Mouse (Mus musculus): Measurements from ENCODE around the gene Omt2b. TPM values are rescaled to one million over a fixed set of nuclear protein-coding genes. Genes with fewer than 3 reads are reported as not detected.
"Not testable (repeated sequence)": the region's sequence is repeated elsewhere in the genome, so short reads cannot be mapped to it uniquely, and the experiment has no call there.

Omt2b gene
- not detected in 2 replicates for total RNA-seq (2014; rRNA removed; ENCODE audit: low replicate concordance)
- not detected in 2 replicates for polyA plus RNA-seq (2015; fragmentation: Nextera tagmentation; extraction: Ambion mirVana)

- not testable (repeated sequence) for H3K27ac ChIP-seq (ENCODE audit: low read depth); H3K9ac ChIP-seq (replicated peaks; ENCODE audit: low read depth, low read length); ATAC-seq (ENCODE audit: insufficient read depth, low read depth); H3K4me3 ChIP-seq (ENCODE audit: low read depth, low read length); H3K4me1 ChIP-seq (ENCODE audit: control insufficient read depth, insufficient read depth); H3K27me3 ChIP-seq (ENCODE audit: control insufficient read depth, insufficient read depth, low read length); H3K9me3 ChIP-seq (replicated peaks; ENCODE audit: control insufficient read depth, low read length); H3K4me2 ChIP-seq (ENCODE audit: low read depth, low read length); H3K36me3 ChIP-seq (replicated peaks; ENCODE audit: control insufficient read depth, insufficient read depth, low read length); DNase-seq (ENCODE audit: low spot score)
- WGBS: 75% methylated on average over 1 of the region's 1 CpGs
Observed at GRCm38 (mm10) chr9:78327289-78327688, at the start of gene Omt2b. Gene Omt2b, plus strand, starts transcription at chr9:78327589.

DNA sequence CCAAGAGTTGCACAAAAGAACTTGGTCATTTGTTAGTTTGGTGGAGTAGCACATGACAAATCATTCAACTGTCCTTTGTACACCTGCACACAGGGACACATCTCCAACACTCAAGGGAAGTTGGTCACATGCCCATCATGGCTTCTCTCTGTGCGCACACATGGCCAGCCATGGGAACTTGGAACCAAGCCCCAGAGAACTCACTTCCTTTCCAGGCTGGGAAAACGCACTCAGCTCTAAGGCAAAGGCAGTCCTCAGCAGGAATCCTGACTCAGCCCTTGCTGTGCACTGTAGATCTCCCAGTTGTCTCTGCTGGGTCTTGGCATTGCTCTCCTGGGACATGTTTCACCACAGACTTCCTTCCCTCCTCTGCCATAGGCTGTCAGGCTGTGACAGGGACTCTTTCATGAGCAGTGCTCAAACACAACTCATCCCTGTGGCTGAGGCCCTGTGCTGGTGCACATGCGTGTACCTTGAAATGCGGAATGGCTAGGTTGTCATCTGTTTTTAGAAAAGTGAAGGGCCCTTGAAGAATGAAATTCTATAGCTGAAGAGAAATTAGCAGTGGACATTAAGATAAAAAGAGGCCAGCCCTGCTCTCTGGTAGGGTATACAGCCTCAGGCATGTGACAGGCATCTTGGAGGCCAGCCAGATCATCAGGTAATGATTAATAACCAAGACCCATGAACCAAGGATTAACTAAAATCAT is 45.2 kb upstream of the Omt2b start:
- not testable (repeated sequence) for H3K27me3 ChIP-seq (ENCODE audit: control insufficient read depth, insufficient read depth, low read length); H3K9ac ChIP-seq (replicated peaks; ENCODE audit: low read depth, low read length); H3K27ac ChIP-seq (ENCODE audit: low read depth); DNase-seq (ENCODE audit: low spot score); H3K4me1 ChIP-seq (ENCODE audit: control insufficient read depth, insufficient read depth); H3K4me2 ChIP-seq (ENCODE audit: low read depth, low read length); H3K4me3 ChIP-seq (ENCODE audit: low read depth, low read length); ATAC-seq (ENCODE audit: insufficient read depth, low read depth); H3K9me3 ChIP-seq (replicated peaks; ENCODE audit: control insufficient read depth, low read length); H3K36me3 ChIP-seq (replicated peaks; ENCODE audit: control insufficient read depth, insufficient read depth, low read length)
- 69% methylated on average over 4 of the region's 4 CpGs for WGBS

DNA sequence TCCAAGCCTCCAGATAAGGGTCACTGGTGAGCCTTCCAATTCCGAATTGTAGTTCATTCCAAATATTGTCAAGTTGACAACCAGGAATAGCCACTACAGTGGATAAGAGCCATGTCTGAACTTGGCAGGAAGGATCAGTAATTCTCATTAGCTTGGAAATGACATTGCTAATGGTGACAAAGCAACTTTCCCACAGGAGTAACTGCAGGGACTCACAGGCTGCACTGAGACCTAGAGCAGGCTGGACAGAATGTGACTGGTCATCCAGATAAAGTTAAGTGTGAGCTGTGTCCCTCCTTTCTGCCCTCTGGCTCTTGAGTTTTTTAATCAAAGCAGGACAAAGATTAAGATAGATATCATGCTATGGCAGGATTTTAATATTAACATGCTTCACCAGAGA is 38.3 kb upstream of the Omt2b start:
- ATAC-seq (ENCODE audit: insufficient read depth, low read depth); H3K36me3 ChIP-seq (replicated peaks; ENCODE audit: control insufficient read depth, insufficient read depth, low read length); H3K4me1 ChIP-seq (ENCODE audit: control insufficient read depth, insufficient read depth); H3K27ac ChIP-seq (ENCODE audit: low read depth); H3K27me3 ChIP-seq (ENCODE audit: control insufficient read depth, insufficient read depth, low read length); H3K4me2 ChIP-seq (ENCODE audit: low read depth, low read length); H3K4me3 ChIP-seq (ENCODE audit: low read depth, low read length); H3K9ac ChIP-seq (replicated peaks; ENCODE audit: low read depth, low read length); DNase-seq (ENCODE audit: low spot score); H3K9me3 ChIP-seq (replicated peaks; ENCODE audit: control insufficient read depth, low read length): not testable (repeated sequence)
- 20% methylated on average over 1 of the region's 1 CpGs for WGBS

DNA sequence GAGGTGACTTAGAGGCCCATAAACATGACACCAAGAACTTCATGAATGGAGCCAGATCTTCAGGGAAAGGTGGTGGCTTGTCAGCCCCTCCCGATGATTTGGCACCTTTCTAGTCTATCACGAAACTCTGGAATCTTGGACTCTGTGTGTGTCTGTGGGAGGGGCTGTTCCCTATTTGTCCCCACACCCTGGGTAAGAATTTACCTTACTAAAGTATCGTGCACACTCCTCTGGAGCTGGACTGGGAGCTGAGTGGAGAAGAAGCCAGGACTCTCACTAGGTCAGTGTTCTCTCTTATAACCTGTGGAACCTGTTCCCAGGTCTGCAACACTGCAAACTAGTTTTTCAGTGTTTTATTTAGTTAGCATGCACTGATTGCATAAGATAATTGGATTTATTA is 37.7 kb upstream of the Omt2b start, which contains the start of gene Gm10639:
Gene Gm10639 (plus strand): TSS at position 201 of the 400 bp plus-strand sequence.
- not testable (repeated sequence) for H3K4me2 ChIP-seq (ENCODE audit: low read depth, low read length); H3K4me3 ChIP-seq (ENCODE audit: low read depth, low read length); H3K9ac ChIP-seq (replicated peaks; ENCODE audit: low read depth, low read length); ATAC-seq (ENCODE audit: insufficient read depth, low read depth); H3K27ac ChIP-seq (ENCODE audit: low read depth); H3K4me1 ChIP-seq (ENCODE audit: control insufficient read depth, insufficient read depth); DNase-seq (ENCODE audit: low spot score); H3K9me3 ChIP-seq (replicated peaks; ENCODE audit: control insufficient read depth, low read length); H3K27me3 ChIP-seq (ENCODE audit: control insufficient read depth, insufficient read depth, low read length); H3K36me3 ChIP-seq (replicated peaks; ENCODE audit: control insufficient read depth, insufficient read depth, low read length)
- 77% methylated on average over 3 of the region's 3 CpGs for WGBS

DNA sequence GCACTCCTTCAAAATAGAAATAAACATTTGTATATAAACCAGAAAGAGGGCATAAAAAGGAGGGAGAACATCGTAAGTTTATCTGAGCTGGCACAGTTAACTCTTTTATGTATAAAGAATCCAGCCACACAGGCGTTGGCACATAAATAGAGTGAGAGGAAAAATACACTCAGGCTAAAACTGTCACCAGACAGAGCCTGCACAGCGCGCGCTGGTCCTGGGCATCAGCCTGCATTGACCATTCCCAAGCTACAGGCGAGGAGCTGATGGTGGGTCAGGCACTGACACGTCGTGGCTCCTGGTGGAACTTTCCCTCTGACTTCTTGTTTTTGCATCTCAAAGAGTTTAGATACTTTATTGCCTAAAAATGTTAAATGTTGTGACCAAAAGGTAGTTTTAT is 34.9 kb upstream of the Omt2b start:
- H3K27ac ChIP-seq (ENCODE audit: low read depth); H3K9me3 ChIP-seq (replicated peaks; ENCODE audit: control insufficient read depth, low read length); ATAC-seq (ENCODE audit: insufficient read depth, low read depth): not testable (repeated sequence)

GRCm38 (mm10) chr9:78293683-78294082 is 33.7 kb upstream of the Omt2b start:
- H3K36me3 ChIP-seq (replicated peaks; ENCODE audit: control insufficient read depth, insufficient read depth, low read length); ATAC-seq (ENCODE audit: insufficient read depth, low read depth); H3K4me2 ChIP-seq (ENCODE audit: low read depth, low read length); H3K4me3 ChIP-seq (ENCODE audit: low read depth, low read length); H3K27ac ChIP-seq (ENCODE audit: low read depth); H3K27me3 ChIP-seq (ENCODE audit: control insufficient read depth, insufficient read depth, low read length); DNase-seq (ENCODE audit: low spot score); H3K4me1 ChIP-seq (ENCODE audit: control insufficient read depth, insufficient read depth); H3K9me3 ChIP-seq (replicated peaks; ENCODE audit: control insufficient read depth, low read length); H3K9ac ChIP-seq (replicated peaks; ENCODE audit: low read depth, low read length): not testable (repeated sequence)
- 71% methylated on average over 1 of the region's 1 CpGs for WGBS

More for the DNA sequence above, 34.9 kb upstream of the Omt2b start:
- H3K27me3 ChIP-seq (ENCODE audit: control insufficient read depth, insufficient read depth, low read length); H3K36me3 ChIP-seq (replicated peaks; ENCODE audit: control insufficient read depth, insufficient read depth, low read length); DNase-seq (ENCODE audit: low spot score); H3K4me3 ChIP-seq (ENCODE audit: low read depth, low read length); H3K4me2 ChIP-seq (ENCODE audit: low read depth, low read length); H3K9ac ChIP-seq (replicated peaks; ENCODE audit: low read depth, low read length); H3K4me1 ChIP-seq (ENCODE audit: control insufficient read depth, insufficient read depth): not testable (repeated sequence)
- WGBS: 87% methylated on average over 8 of the region's 8 CpGs

DNA sequence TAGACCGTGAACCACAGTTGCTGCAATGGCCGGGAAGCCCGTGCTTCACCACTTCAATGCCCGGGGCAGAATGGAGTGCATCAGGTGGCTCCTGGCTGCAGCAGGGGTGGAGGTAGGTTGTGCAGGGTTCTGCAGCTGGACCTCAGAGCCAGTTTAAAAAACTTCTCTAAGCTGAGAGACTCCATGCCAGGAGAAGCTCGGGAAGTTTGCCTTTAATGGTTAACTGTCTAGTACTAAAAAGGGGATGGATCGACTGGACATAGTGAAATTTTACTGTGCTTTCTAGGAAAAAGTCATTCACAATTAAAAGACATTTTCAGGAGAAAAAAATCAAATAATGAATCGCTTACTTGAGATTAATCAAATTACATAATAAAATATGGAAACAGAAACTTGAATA is 32.6 kb upstream of the Omt2b start:
- H3K4me1 ChIP-seq (ENCODE audit: control insufficient read depth, insufficient read depth); H3K9me3 ChIP-seq (replicated peaks; ENCODE audit: control insufficient read depth, low read length); H3K27ac ChIP-seq (ENCODE audit: low read depth); H3K9ac ChIP-seq (replicated peaks; ENCODE audit: low read depth, low read length); H3K36me3 ChIP-seq (replicated peaks; ENCODE audit: control insufficient read depth, insufficient read depth, low read length); DNase-seq (ENCODE audit: low spot score); ATAC-seq (ENCODE audit: insufficient read depth, low read depth); H3K27me3 ChIP-seq (ENCODE audit: control insufficient read depth, insufficient read depth, low read length); H3K4me3 ChIP-seq (ENCODE audit: low read depth, low read length); H3K4me2 ChIP-seq (ENCODE audit: low read depth, low read length): not testable (repeated sequence)
- 71% methylated on average over 4 of the region's 7 CpGs for whole genome bisulfite sequencing
